Comparison of ENCODE assay signal across 8 mouse cellular contexts in the genomic region with DNA sequence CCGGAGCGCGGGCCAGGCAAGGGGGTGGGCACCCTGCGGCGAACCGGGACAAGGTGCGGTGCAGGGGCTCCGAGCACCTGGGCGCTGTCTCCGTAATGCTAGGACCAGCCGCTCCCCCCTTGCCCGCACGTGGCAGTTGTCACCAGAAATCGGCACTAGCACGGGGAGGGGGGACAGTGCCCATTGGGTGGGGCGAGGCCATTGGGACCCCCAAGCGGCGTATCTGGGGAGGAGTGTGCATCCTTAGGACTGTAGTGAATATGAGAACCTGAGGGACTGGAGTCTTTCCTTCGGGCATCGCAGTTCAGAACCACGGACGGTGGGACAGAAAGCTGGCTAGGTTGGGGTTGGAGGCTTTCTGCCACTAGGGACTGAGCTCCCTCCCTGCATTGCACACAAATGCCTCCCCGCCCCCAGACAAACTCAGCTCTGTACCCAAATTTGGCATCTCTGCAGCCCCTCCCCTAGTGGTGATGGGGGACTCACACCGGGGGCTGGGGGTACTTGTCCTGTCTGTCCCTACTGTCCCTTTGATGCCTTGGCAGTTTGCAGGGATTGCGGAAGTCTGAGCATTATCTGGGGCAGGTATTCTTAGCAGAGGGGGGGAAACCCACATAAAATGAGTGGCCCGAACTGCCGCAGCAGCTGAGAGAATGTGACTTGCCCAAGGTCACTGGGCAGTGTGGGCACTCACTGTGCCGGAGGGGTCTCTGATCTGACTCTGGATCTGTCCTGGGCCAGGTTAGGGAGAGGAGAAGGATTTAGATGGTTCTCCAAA. TPM values are rescaled to one million over a fixed set of nuclear protein-coding genes. Genes with fewer than 3 reads are reported as not detected.
A peak's percentile ranks its signal among the peaks of the same experiment; 100 is the strongest.
DNase-seq lines count a peak whose midpoint lies in the region; ATAC-seq and TF ChIP-seq lines count a peak whose summit lies in the region.

No protein-coding gene starts in this region.

- peak; percentile 94 for DNase-seq in heart, adult 11 months
- DNase-seq in heart, postnatal 4 days = no peak
- DNase-seq in CD4-positive helper T cell, adult 2 months (ENCODE audit: low read depth, low spot score) = peak; percentile 28
- DNase-seq in hindbrain, postnatal 0 days (ENCODE audit: low spot score) = peak; percentile 40
- peak; percentile 26 for DNase-seq in midbrain, postnatal 0 days (ENCODE audit: low spot score)
- no peak for DNase-seq in urinary bladder, postnatal 14 days (ENCODE audit: low spot score)

- no peaks in the 10 kb centered on the region for H3K36me3 ChIP-seq in embryonic facial prominence, embryonic 12.5 days
- H3K36me3 ChIP-seq in hindbrain, postnatal 0 days (ENCODE audit: insufficient read depth, low read length) = no peaks in the 10 kb centered on the region
- H3K36me3 ChIP-seq in midbrain, postnatal 0 days (ENCODE audit: insufficient read depth, low read length) = 0 out of 2 replicates have a peak, but pooled peaks cover 2% of the 10 kb centered on the region

- peaks cover 15% of the 10 kb centered on the region for H3K4me1 ChIP-seq in embryonic facial prominence, embryonic 12.5 days
- H3K4me1 ChIP-seq in hindbrain, postnatal 0 days (ENCODE audit: insufficient read depth, low read length) = peaks cover 11% of the 10 kb centered on the region; the same call in 1 of the 2 replicates
- H3K4me1 ChIP-seq in midbrain, postnatal 0 days (ENCODE audit: insufficient read depth, low read length) = peaks cover 4% of the 10 kb centered on the region

- peak overlapping the region; percentile 75 for H3K4me3 ChIP-seq in embryonic facial prominence, embryonic 12.5 days
- H3K4me3 ChIP-seq in hindbrain, postnatal 0 days (ENCODE audit: low read length) = peak overlapping the region; percentile 85
- H3K4me3 ChIP-seq in midbrain, postnatal 0 days (ENCODE audit: low read depth, low read length) = peak overlapping the region; percentile 84

- ATAC-seq in embryonic facial prominence, embryonic 12.5 days (ENCODE audit: insufficient number of reproducible peaks, insufficient read depth, low FRiP score, low TSS enrichment) = no peak
- peak; percentile 19 for ATAC-seq in hindbrain, postnatal 0 days
- peak; percentile 4; the same call in 1 of the 2 replicates for ATAC-seq in midbrain, postnatal 0 days (ENCODE audit: low FRiP score)
- ATAC-seq in monocyte, adult 5-6 weeks (replicated peaks; ENCODE audit: insufficient number of reproducible peaks, low FRiP score, low TSS enrichment, poor library complexity, severe bottlenecking) = no peak

- H3K27me3 ChIP-seq in embryonic facial prominence, embryonic 12.5 days = peaks cover 54% of the 10 kb centered on the region
- H3K27me3 ChIP-seq in hindbrain, postnatal 0 days (ENCODE audit: insufficient read depth, low read length) = no peaks in the 10 kb centered on the region
- no peaks in the 10 kb centered on the region for H3K27me3 ChIP-seq in midbrain, postnatal 0 days (ENCODE audit: insufficient read depth, low read length)

- peak overlapping the region; percentile 97 for H3K4me2 ChIP-seq in embryonic facial prominence, embryonic 12.5 days (replicated peaks)
- peak overlapping the region; percentile 79 for H3K4me2 ChIP-seq in hindbrain, postnatal 0 days (ENCODE audit: low read depth, low read length)
- H3K4me2 ChIP-seq in midbrain, postnatal 0 days (ENCODE audit: low read depth, low read length, poor library complexity, severe bottlenecking) = peak overlapping the region; percentile 80

- peak overlapping the region; percentile 73 for H3K9ac ChIP-seq in embryonic facial prominence, embryonic 12.5 days
- H3K9ac ChIP-seq in hindbrain, postnatal 0 days (replicated peaks; ENCODE audit: low read length) = peak overlapping the region; percentile 88
- H3K9ac ChIP-seq in midbrain, postnatal 0 days (replicated peaks; ENCODE audit: low read length, poor library complexity, severe bottlenecking) = peak overlapping the region; percentile 84

- WGBS in embryonic facial prominence, embryonic 12.5 days = 8% methylated on average over 28 of the region's 28 CpGs
- 6% methylated on average over 28 of the region's 28 CpGs for WGBS in hindbrain, postnatal 0 days
- 6% methylated on average over 28 of the region's 28 CpGs for WGBS in midbrain, postnatal 0 days

- H3K9me3 ChIP-seq in embryonic facial prominence, embryonic 12.5 days = no peaks in the 10 kb centered on the region
- H3K9me3 ChIP-seq in hindbrain, postnatal 0 days (ENCODE audit: low read length) = no peaks in the 10 kb centered on the region
- no peaks in the 10 kb centered on the region for H3K9me3 ChIP-seq in midbrain, postnatal 0 days (ENCODE audit: low read length)

- H3K27ac ChIP-seq in embryonic facial prominence, embryonic 12.5 days = no peak overlapping the region
- peak overlapping the region; percentile 89 for H3K27ac ChIP-seq in hindbrain, postnatal 0 days
- peak overlapping the region; percentile 90 for H3K27ac ChIP-seq in midbrain, postnatal 0 days (ENCODE audit: low read depth, low read length)

- peak; percentile 35 for TF ChIP-seq CTCF in hindbrain, postnatal 0 days (IDR thresholded peaks at IDR 0.05; ENCODE audit: low read depth)
- no peak; the same call in 1 of the 2 replicates for TF ChIP-seq CTCF in midbrain, postnatal 0 days (IDR thresholded peaks at IDR 0.05)

RNA-seq across cellular contexts. Expression of a gene that starts 1.1 kb away (rescaled TPM):
- 10 to 100 TPM; 26.0 to 30.1 TPM for total RNA-seq in heart, postnatal 4 days (2021)
- polyA plus RNA-seq in embryonic facial prominence, embryonic 12.5 days (2016; fragmentation: Nextera tagmentation; extraction: Ambion mirVana) = 0.45 and 0.62 TPM in 2 replicates
- total RNA-seq in hindbrain, postnatal 0 days (2014; rRNA removed) = 60.2 and 62.8 TPM in 2 replicates
- polyA plus RNA-seq in hindbrain, postnatal 0 days (2015; fragmentation: Nextera tagmentation; extraction: Ambion mirVana) = 4.0 and 4.9 TPM in 2 replicates
- total RNA-seq in midbrain, postnatal 0 days (2014; rRNA removed) = 42.3 and 49.5 TPM in 2 replicates
- 3.2 and 3.6 TPM in 2 replicates for polyA plus RNA-seq in midbrain, postnatal 0 days (2015; fragmentation: Nextera tagmentation; extraction: Ambion mirVana)
- 0.49 to 16.6 TPM (median 13.2 TPM) in 3 replicates for total RNA-seq in monocyte, adult 5-6 weeks (2017)

RNA-seq across cellular contexts. Expression of a gene that starts 30.3 kb away (rescaled TPM):
- total RNA-seq in heart, postnatal 4 days (2021) = 10 to 100 TPM; 66.3 to 66.5 TPM
- 123 TPM in 2 replicates for polyA plus RNA-seq in embryonic facial prominence, embryonic 12.5 days (2016; fragmentation: Nextera tagmentation; extraction: Ambion mirVana)
- total RNA-seq in hindbrain, postnatal 0 days (2014; rRNA removed) = 96.6 and 116 TPM in 2 replicates
- polyA plus RNA-seq in hindbrain, postnatal 0 days (2015; fragmentation: Nextera tagmentation; extraction: Ambion mirVana) = 151 and 152 TPM in 2 replicates
- total RNA-seq in midbrain, postnatal 0 days (2014; rRNA removed) = 103 and 132 TPM in 2 replicates
- 161 and 169 TPM in 2 replicates for polyA plus RNA-seq in midbrain, postnatal 0 days (2015; fragmentation: Nextera tagmentation; extraction: Ambion mirVana)
- 10.9 to 35.9 TPM (median 17.3 TPM) in 3 replicates for total RNA-seq in monocyte, adult 5-6 weeks (2017)

Comparison
In these comparisons a context has a peak if more than half of its experiments do, and no peak if none do; other contexts are left out.
1. DNase-seq: peak in heart, adult 11 months (single experiment), CD4-positive helper T cell, adult 2 months (single experiment), hindbrain, postnatal 0 days (single experiment) and midbrain, postnatal 0 days (single experiment); none in heart, postnatal 4 days (single experiment) and urinary bladder, postnatal 14 days (single experiment).
2. ATAC-seq: peak in hindbrain, postnatal 0 days (single experiment) and midbrain, postnatal 0 days (single experiment); none in embryonic facial prominence, embryonic 12.5 days (single experiment) and monocyte, adult 5-6 weeks (single experiment).
3. Peak in every context shown above with its lines, with median percentiles within 50 percentile points of each other: H3K4me2 ChIP-seq, H3K4me3 ChIP-seq and H3K9ac ChIP-seq.